Mouse (Mus musculus) kidney, postnatal 4 days (tissue): ENCODE data around the gene Eif2b4.
A peak's percentile ranks its signal among the peaks of the same experiment; 100 is the strongest.

ENCODE experiments used
- DNase-seq, 2 experiments: peaks; one replicate each; pipeline ENCODE4 v3.0.0; 2021; ENCODE audit warnings: mixed read lengths in 2 of 2

The Eif2b4 gene

GRCm38 (mm10) chr5:31153516-31154151, 39.6 kb downstream of the Eif2b4 start:
- DNase-seq, result peak; percentile 19 to 28

DNA sequence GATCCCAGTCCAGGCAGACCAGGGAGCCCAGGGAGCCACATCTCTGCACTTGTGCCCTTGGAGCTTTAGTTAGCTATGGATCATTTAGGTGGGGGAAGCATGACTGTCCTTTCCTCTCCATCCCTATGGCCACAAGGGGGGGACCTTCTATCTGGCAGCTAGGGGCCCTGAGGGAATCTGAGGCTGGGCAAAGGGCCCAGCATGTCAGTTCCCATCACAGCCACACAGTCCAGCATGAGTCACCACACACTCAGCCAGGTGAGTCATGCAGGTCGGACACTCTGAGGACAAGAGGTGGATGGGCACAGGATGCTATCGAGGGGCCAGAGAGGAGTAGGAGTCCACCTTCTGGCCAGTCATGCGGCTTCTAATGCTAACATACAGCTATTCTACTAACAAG, 41.5 kb downstream of the Eif2b4 start:
- DNase-seq, result peak; percentile 7 to 14

- DNase-seq, result no peak
Observed at GRCm38 (mm10) chr5:31149781-31150180, 43.4 kb downstream of the Eif2b4 start.

GRCm38 (mm10) chr5:31138968-31139425, 54.2 kb downstream of the Eif2b4 start:
- DNase-seq, result peak; percentile 75 to 76

- peak; percentile 34 to 41 for DNase-seq
Observed at GRCm38 (mm10) chr5:31138241-31138967, 54.8 kb downstream of the Eif2b4 start, which contains the start of gene Ucn. Gene Ucn (minus strand): TSS chr5:31138829.

DNA sequence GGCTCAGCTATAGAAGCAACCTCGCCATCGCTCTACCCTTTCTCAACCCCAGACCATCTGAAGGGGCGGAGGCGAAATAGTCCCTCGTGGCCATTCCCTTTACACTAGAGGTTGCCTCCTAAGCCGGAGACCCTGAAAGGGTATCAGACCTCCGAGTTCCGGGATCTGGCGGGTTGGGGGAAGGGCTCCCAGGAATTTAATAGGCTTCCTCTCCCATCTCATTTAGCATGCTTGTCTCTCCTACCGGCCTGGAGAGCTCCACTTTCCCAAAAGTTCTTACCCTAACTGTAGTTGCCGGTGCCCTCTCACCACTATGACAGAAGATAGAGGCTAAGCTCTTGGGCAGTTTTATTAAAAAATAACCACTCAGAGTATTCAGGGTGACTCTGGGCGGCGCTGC, 55.6 kb downstream of the Eif2b4 start:
- DNase-seq, result no peak
